Mouse (Mus musculus) megakaryocyte, embryonic 14.5 days (primary cell): ENCODE results near the gene Chd9.

Experiments
- FLI1 ChIP-seq: IDR thresholded peaks from 2 replicates; pipeline ENCODE4 v1.6.1; 2012; ENCODE audit warnings: low read length, inconsistent platforms, mixed read lengths
- GATA1 ChIP-seq: IDR thresholded peaks from 3 replicates; pipeline ENCODE4 v1.6.1; 2012; ENCODE audit warnings: mixed read lengths, low read length, inconsistent platforms, borderline replicate concordance

- no peak for TF ChIP-seq GATA1
- no peak for TF ChIP-seq FLI1
Measured at GRCm38 (mm10) chr8:90878551-90878950, 50.4 kb downstream of the Chd9 start.
